Mouse (Mus musculus) limb, embryonic 11.5 days (tissue): Measurements from ENCODE around the gene Dph1. TPM values are rescaled to one million over a fixed set of nuclear protein-coding genes. Genes with fewer than 3 reads are reported as not detected.

Experiments used
- ATAC-seq: fragments of 200-750 bp; cut with Nextera tagmentation; 2 replicates; pipeline ENCODE4 v1.8.0; 2017; ENCODE audit warnings: low read depth; ENCODE audit not compliant: insufficient number of reproducible peaks, low FRiP score, low TSS enrichment
- DNase-seq: peaks from one replicate; pipeline ENCODE4 v3.0.0-alpha.2; 2015; ENCODE audit warnings: low spot score
- H3K27ac ChIP-seq: fragments of 300-500 bp; sonication (generic); replicated peaks from 2 replicates; pipeline ENCODE4 v1.5.1; 2014; ENCODE audit warnings: low read depth, mild to moderate bottlenecking, low read length
- H3K27me3 ChIP-seq: fragments of 300-500 bp; sonication (generic); 2 replicates; pipeline ENCODE4 v1.6.1; 2014; ENCODE audit warnings: mild to moderate bottlenecking, low read length, mixed read lengths; ENCODE audit not compliant: control insufficient read depth, insufficient read depth
- H3K36me3 ChIP-seq: fragments of 300-500 bp; sonication (generic); 2 replicates; pipeline ENCODE4 v1.6.1; 2014; ENCODE audit warnings: mild to moderate bottlenecking, low read length, moderate library complexity, mixed read lengths; ENCODE audit not compliant: control insufficient read depth, insufficient read depth
- H3K4me1 ChIP-seq: fragments of 300-500 bp; sonication (generic); 2 replicates; pipeline ENCODE4 v1.6.1; 2014; ENCODE audit warnings: low read length, mixed read lengths; ENCODE audit not compliant: control insufficient read depth, insufficient read depth
- H3K4me2 ChIP-seq: fragments of 300-500 bp; sonication (generic); 2 replicates; pipeline ENCODE4 v1.6.1; 2014; ENCODE audit warnings: low read depth, mild to moderate bottlenecking, moderate library complexity; ENCODE audit not compliant: severe bottlenecking
- H3K4me3 ChIP-seq: fragments of 300-500 bp; sonication (generic); 2 replicates; pipeline ENCODE4 v1.5.1; 2014; ENCODE audit warnings: low read depth, low read length
- H3K9ac ChIP-seq: fragments of 300-500 bp; sonication (generic); 2 replicates; pipeline ENCODE4 v1.6.1; 2014; ENCODE audit warnings: mild to moderate bottlenecking, low read length
- H3K9me3 ChIP-seq: fragments of 300-500 bp; sonication (generic); 2 replicates; pipeline ENCODE4 v1.6.1; 2016; ENCODE audit warnings: low read length; ENCODE audit not compliant: control insufficient read depth
- WGBS: fragments of 180-500 bp; shearing (Covaris S2); extraction: QIAGEN DNeasy Blood & Tissue Kit; methylation state at CpG from one replicate; pipeline ENCODE4 v1.1.7; 2014; 5-methylcytosine and 5-hydroxymethylcytosine counted together
- microRNA counts: library from miRNA; unstranded; fragments of <30 nt; microRNA quantifications from one replicate; lab custom pipeline; 2016
- microRNA-seq: library from miRNA; unstranded; fragments of <30 nt; microRNA quantifications from one replicate; pipeline ENCODE4, GENCODE M21; 2016
- polyA plus RNA-seq: library from polyadenylated mRNA; unstranded; fragments of >200 nt; fragmentation: Nextera tagmentation; extraction: Ambion mirVana; gene quantifications from 2 replicates; pipeline ENCODE4 v1.2.1, GENCODE M21; 2014

Dph1 gene
- polyA plus RNA-seq, 1 experiment from 2014 or later, result 25.5 TPM

DNA sequence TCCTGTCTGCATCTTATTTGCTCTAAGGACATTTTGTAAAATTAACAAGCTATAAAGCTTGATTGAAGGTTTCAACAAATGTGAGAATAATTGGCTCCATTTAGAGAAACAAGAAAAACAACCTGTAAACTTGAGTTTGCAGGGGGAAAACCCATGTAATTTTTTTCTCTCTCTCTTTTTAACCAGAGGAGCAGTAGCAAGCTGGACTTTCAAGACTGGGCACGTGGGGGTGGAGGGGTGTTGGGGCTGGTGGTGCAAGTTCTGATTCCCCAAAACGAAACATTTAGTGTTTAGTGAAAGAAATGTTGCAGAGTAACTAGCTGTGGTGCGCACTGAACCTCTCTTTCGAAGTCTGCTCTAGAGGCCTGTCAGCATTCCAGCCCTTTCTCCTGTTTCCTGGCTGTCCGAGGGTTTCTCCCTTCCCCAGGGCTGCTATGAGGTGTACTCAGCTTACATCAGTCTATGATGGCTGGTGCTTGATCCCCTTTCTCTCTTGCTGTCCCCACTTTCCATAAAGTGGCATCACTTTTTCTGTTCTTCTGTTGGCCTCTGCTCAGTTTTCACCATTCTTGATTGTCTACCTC lies 56.5 kb downstream of the Dph1 start:
- Histone ChIP-seq H3K36me3 (no peaks in the 10 kb centered on the region), H3K27ac (0 out of 2 replicates have a peak overlapping the region, but pooled peaks have one; percentile 10), H3K4me1 (peaks cover 48% of the 10 kb centered on the region), H3K9ac (no peak overlapping the region), H3K9me3 (no peaks in the 10 kb centered on the region), H3K27me3 (no peaks in the 10 kb centered on the region), H3K4me2 (no peak overlapping the region), H3K4me3 (no peak overlapping the region)
- WGBS, result 52% methylated on average over 5 of the region's 5 CpGs
- DNase-seq (no peak), ATAC-seq (no peak)

DNA sequence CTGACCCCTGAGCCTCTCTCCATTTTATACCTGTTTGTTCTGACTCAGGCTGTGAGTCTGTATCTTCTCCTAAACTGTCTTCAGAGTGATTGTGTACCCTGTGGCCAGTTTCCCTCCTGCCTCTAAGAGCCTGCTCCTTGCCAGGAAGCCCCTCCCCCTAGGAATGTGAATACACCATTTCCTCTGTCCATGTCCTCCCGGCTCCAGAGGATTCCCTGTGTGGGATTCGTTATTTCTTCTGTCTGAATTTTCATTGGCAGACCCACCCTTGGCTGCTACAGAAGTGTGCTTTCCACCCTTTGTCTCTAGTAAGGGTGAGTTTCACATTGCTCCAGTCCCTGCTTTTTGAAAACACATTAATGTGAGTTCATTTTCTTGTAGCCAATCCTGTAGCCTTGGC lies 57.1 kb downstream of the Dph1 start:
- Histone ChIP-seq H3K9me3 (no peaks in the 10 kb centered on the region), H3K27ac (no peak overlapping the region), H3K36me3 (no peaks in the 10 kb centered on the region), H3K9ac (no peak overlapping the region), H3K4me1 (peaks cover 42% of the 10 kb centered on the region), H3K4me3 (no peak overlapping the region), H3K27me3 (no peaks in the 10 kb centered on the region), H3K4me2 (no peak overlapping the region)
- DNase-seq (peak; percentile 44), ATAC-seq (no peak)
- 8% methylated on average over 2 of the region's 2 CpGs for WGBS

DNA sequence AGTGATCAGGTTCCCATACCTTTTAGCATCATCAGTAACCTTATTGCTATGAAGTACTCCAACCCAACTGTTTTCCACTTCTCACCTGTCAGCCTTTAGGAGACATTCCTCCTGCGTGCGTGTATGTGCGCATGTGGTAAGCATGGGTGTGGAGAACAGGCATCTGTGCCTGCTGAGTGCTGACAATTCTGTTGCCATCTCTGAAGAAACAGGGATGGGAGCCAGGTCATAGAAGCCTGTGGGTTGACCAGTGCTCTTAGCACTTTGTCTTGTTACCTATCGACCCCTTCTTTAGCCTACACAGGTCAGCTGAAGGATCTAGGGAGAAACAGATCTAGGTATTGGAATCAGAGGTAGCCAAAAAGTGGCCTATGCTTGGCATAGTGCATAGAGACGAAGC lies 57.6 kb downstream of the Dph1 start:
- no peak overlapping the region for H3K4me3 ChIP-seq
- H3K4me1 ChIP-seq, result peaks cover 38% of the 10 kb centered on the region
- H3K9ac ChIP-seq, result no peak overlapping the region
- no peaks in the 10 kb centered on the region for H3K27me3 ChIP-seq
- no peaks in the 10 kb centered on the region for H3K9me3 ChIP-seq
- no peak overlapping the region for H3K4me2 ChIP-seq
- H3K27ac ChIP-seq, result no peak overlapping the region; the same call in 1 of the 2 replicates
- H3K36me3 ChIP-seq, result no peaks in the 10 kb centered on the region
- ATAC-seq (no peak), DNase-seq (no peak)
- 91% methylated on average over 5 of the region's 5 CpGs for WGBS

- Histone ChIP-seq H3K36me3 (no peaks in the 10 kb centered on the region), H3K9me3 (no peaks in the 10 kb centered on the region), H3K4me1 (peaks cover 30% of the 10 kb centered on the region), H3K27ac (no peak overlapping the region), H3K27me3 (no peaks in the 10 kb centered on the region), H3K4me2 (no peak overlapping the region), H3K4me3 (no peak overlapping the region), H3K9ac (no peak overlapping the region)
- DNase-seq, result no peak
- WGBS, result 90% methylated on average over 5 of the region's 5 CpGs
- ATAC-seq, result no peak
Observed at GRCm38 (mm10) chr11:75132278-75132677, 58.8 kb downstream of the Dph1 start.

DNA sequence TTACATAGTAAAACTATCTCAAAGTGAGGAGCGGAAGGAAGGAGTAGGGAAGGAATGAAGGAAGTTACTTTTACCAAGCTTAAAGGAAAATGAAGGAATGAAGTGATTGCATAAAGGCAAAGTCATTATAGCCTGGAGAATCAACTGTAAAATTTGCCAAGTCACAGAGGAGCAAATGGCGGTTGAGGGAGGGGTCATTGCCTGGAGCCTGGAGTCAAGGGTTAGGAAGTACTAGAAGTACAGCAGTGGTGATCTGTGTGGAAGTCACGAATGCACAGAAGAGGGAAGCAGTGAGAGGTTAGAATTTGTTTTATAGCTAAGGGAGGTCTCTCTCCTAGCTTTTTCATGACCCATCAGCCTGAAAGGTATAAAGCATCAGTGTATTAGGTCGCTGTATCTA lies 59.7 kb downstream of the Dph1 start:
- H3K4me3 ChIP-seq, result no peak overlapping the region
- no peak overlapping the region for H3K27ac ChIP-seq
- no peaks in the 10 kb centered on the region for H3K27me3 ChIP-seq
- H3K4me2 ChIP-seq, result no peak overlapping the region
- no peak for DNase-seq
- no peaks in the 10 kb centered on the region for H3K9me3 ChIP-seq
- no peak overlapping the region for H3K9ac ChIP-seq
- 74% methylated on average over 4 of the region's 4 CpGs for WGBS
- peaks cover 22% of the 10 kb centered on the region for H3K4me1 ChIP-seq
- ATAC-seq, result no peak
- no peaks in the 10 kb centered on the region for H3K36me3 ChIP-seq

DNA sequence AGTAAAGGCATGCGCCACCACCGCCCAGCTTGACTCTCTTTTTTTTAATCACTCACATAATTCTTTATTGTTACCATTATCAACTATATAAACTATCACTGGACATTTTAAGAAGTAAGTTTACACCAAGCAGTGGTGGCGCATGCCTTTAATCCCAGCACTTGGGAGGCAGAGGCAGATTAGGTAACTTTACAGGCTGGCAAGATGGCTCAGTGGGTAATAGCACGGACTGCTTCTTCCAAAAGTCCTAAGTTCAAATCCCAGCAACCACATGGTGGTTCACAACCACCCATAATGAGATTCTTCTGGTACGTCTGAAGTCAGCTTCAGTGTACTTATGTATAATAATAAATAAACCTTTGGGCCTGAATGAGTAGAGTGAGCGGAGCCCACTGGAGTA lies 61.6 kb downstream of the Dph1 start:
- Histone ChIP-seq H3K4me2 (no peak overlapping the region), H3K9ac (no peak overlapping the region), H3K9me3 (no peaks in the 10 kb centered on the region), H3K27ac (no peak overlapping the region), H3K4me3 (no peak overlapping the region), H3K27me3 (no peaks in the 10 kb centered on the region), H3K4me1 (peaks cover 9% of the 10 kb centered on the region), H3K36me3 (no peaks in the 10 kb centered on the region)
- 94% methylated on average over 6 of the region's 6 CpGs for WGBS
- no peak for DNase-seq
- no peak for ATAC-seq

MicroRNA genes within 50 kb of the gene (microRNA counts, 519-probe panel; counts per million panel counts)
- microRNA mmu-miR-132 (lab: Ali Mortazavi, UCI) (1,132 counts per million, percentile 4 among the panel's probes with 10 or more counts), microRNA mmu-miR-212 (lab: Ali Mortazavi, UCI) (not detected)

Small RNA genes within 50 kb of the gene (microRNA-seq; reads per million reads assigned to microRNA genes)
- gene Mir132 (46.7 reads per million, percentile 40 among the genes with 10 or more reads in this experiment), gene Mir212 (5.8 reads per million, percentile 12 among the genes with 10 or more reads in this experiment)

Other genes with a start within 250 kb of the Dph1 start
- gene Hic1, start 21.7 kb downstream of the Dph1 start, polyA plus RNA-seq, result 4.1 and 4.5 TPM in 2 replicates
- gene Ovca2, start 12.4 kb downstream of the Dph1 start, polyA plus RNA-seq, result 38.2 and 39.8 TPM in 2 replicates
- gene Rtn4rl1, start 2.5 kb upstream of the Dph1 start, polyA plus RNA-seq, result 0.75 and 0.78 TPM in 2 replicates
- 151 and 154 TPM in 2 replicates for gene Rpa1, start 157.1 kb upstream of the Dph1 start, polyA plus RNA-seq
- gene Smyd4, start 157.2 kb upstream of the Dph1 start, polyA plus RNA-seq, result 14.3 and 15.2 TPM in 2 replicates
- gene Serpinf1, start 231.5 kb upstream of the Dph1 start, polyA plus RNA-seq, result 174 and 194 TPM in 2 replicates
- gene Serpinf2, start 248.3 kb upstream of the Dph1 start, polyA plus RNA-seq, result 0.52 TPM in 1 of 2 replicates, not detected in the other